Mouse (Mus musculus): ENCODE data around the gene Tpra1. TPM values are rescaled to one million over a fixed set of nuclear protein-coding genes. Genes with fewer than 3 reads are reported as not detected.

The Tpra1 gene
- polyA plus RNA-seq (2014; fragmentation: Illumina TruSeq; extraction: RNeasy Lipid Tissue Mini Kit (QIAGEN cat#74804); ENCODE audit: insufficient read depth, low read depth, low replicate concordance) = 42.7 TPM

DNA sequence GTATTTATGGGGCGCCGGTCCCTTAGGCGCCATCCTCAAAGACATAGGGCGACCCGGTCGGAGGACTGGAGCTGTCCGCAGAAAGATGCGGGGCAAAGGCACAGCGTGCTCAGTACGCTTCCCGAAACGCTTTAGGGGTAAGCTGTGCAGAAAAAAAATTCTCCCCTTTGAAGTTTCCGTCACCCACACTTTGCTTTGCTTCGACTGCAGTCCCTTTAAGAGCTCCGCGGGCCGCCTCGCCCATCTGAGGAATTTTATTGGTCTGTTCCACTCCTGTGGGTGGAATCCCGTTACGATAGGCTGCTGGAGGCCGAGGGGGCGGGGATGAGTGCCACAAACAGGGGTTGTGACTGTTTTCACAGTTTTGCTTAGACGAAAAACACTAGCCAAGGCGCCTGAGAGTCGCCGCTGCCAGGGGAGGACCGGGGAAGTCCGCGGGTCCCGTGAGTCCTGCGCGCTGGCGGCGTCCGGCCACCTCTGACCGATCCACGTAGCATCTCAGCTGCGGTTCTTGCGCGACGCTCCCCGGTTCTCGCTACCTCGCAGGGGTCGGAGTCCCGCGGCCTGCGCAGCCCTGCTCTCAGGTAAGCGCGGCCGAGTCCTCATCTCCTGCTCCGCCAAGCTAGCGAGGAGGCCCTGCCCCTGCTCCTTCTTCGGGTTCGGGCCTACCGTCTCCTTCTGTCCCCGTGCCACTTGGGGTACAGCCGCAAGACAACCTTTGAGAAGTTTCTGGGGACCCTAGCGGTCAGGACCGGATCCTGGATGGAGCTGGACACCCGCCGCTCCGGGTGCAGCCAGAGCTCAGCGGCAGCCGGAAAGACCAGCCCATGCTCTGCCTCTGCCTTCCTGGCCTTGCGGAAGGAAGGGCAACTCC lies at the start of gene Tpra1:
Gene Tpra1 (plus strand): TSS at position 305 of the 874 bp plus-strand sequence.

DNA sequence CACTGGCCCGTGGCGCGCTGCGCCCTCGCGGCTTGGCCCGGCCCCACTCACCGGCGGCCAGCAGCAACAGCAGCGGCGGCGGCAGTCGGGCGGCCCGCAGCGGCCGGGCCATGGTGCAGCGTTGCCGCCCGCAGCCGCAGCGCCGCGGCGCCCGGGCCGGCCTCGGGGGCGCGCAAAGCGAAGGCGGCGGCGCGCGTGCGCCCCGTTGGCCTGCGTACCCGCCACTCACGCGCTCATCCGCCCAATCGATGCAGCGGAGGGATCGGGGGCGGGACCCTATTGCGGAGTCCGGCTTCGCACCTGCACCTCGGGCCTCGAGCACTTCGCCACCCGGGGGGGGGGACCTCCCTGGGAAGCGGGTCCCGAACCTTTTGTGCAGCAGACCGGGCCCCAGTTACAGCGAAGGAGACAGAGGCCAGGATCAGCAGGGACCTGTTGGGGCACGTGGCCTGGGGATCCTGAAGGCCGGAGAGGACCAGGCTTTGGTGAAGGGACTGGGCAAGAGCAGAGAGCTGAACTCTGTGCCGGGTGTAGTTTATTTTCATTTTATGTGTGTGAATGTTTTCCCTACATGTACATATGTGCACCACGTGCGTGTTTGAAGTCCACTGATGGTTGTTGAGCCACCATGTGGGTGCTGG lies 27.1 kb upstream of the Tpra1 start, which contains the start of gene Podxl2:
Gene Podxl2 (minus strand): TSS at position 177 of the 641 bp plus-strand sequence.

DNA sequence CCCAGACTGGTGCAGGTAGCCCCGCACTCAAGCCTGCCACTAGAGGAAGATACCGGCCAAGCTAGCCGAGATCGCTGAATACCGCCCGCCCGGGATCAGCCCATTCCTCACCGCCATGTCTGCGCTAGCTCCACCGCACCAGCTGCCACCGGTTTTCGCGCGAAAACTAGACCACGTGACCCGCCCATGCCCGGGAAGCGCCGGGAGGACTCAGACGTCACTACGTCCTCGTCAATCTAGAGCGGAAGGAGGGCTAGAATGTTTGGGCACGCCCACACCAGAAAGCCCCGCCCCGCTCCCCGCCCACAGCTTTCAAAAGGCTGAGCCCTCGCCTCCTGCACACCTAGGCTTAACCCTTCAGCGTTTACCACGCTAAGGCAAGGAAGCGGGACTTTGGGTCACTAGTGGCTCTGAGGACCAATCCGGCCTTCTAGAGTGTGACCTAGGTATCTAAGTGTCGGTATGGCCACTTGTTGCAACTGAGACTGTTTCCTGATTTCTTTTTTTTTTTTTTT lies 3.5 kb upstream of the Tpra1 start, which contains the start of gene Mcm2:
Gene Mcm2 (minus strand): TSS at position 247 of the 515 bp plus-strand sequence.

Other genes starting within 250 kb of the Tpra1 start
- 50.9 TPM for gene Mgll, start 177.8 kb upstream of the Tpra1 start, polyA plus RNA-seq (2014; fragmentation: Illumina TruSeq; extraction: RNeasy Lipid Tissue Mini Kit (QIAGEN cat#74804); ENCODE audit: insufficient read depth, low read depth, low replicate concordance)
- 22.0 TPM for gene Abtb1, start 60.3 kb upstream of the Tpra1 start, polyA plus RNA-seq (2014; fragmentation: Illumina TruSeq; extraction: RNeasy Lipid Tissue Mini Kit (QIAGEN cat#74804); ENCODE audit: insufficient read depth, low read depth, low replicate concordance)
- gene Podxl2, start 27.2 kb upstream of the Tpra1 start, polyA plus RNA-seq (2014; fragmentation: Illumina TruSeq; extraction: RNeasy Lipid Tissue Mini Kit (QIAGEN cat#74804); ENCODE audit: insufficient read depth, low read depth, low replicate concordance) = 5.8 TPM
- 5.1 TPM for gene Mcm2, start 3.5 kb upstream of the Tpra1 start, polyA plus RNA-seq (2014; fragmentation: Illumina TruSeq; extraction: RNeasy Lipid Tissue Mini Kit (QIAGEN cat#74804); ENCODE audit: insufficient read depth, low read depth, low replicate concordance)